Mouse (Mus musculus) left cerebral cortex, postnatal 14 days (tissue): ENCODE data around the gene Gm8871. TPM values are rescaled to one million over a fixed set of nuclear protein-coding genes. Genes with fewer than 3 reads are reported as not detected.
"Not testable (repeated sequence)": the region's sequence is repeated elsewhere in the genome, so short reads cannot be mapped to it uniquely, and the experiment has no call there.

ENCODE experiments used
- DNase-seq, 2 experiments: peaks; one replicate each; pipeline ENCODE4 v3.0.0; 2021 to 2022; ENCODE audit warnings: low spot score in 2 of 2, mixed read lengths in 1 of 2
- intact Hi-C: fragments of 180-260 bp; cut with DNase I; formaldehyde crosslinking; loops from one replicate; pipeline ENCODE4 v1.15.1; 2025
- long read RNA-seq, 2 experiments: library from polyadenylated mRNA; stranded (forward); transcript quantifications; one replicate each; pipeline ENCODE4 v2.0.0; 2021
- total RNA-seq, 2 experiments: library from RNA; stranded (reverse); gene quantifications; 2 replicates each; pipeline ENCODE4 v1.2.3; 2021

The Gm8871 gene
- total RNA-seq: not detected
- long read RNA-seq, experiment 1: 0 reads
- long read RNA-seq, experiment 2: 0 reads

GRCm38 (mm10) chr5:10947505-10947904 lies at the start of gene Gm8871, which contains the start of gene Gm8857:
Gene Gm8871, plus strand, starts transcription at chr5:10947805.
Gene Gm8857, plus strand, starts transcription at chr5:10947807.
- DNase-seq, intact Hi-C loops: not testable (repeated sequence)

GRCm38 (mm10) chr5:10953512-10953911 lies 5.9 kb downstream of the Gm8871 start:
- intact Hi-C loops, DNase-seq: not testable (repeated sequence)

GRCm38 (mm10) chr5:10958057-10958456 lies 10.5 kb downstream of the Gm8871 start:
- DNase-seq, intact Hi-C loops: not testable (repeated sequence)

Other genes with a start within 250 kb of the Gm8871 start
- not detected for gene Gm8857, start within 50 bp of the Gm8871 start, total RNA-seq
- gene Gm8879, start 179.8 kb downstream of the Gm8871 start, total RNA-seq: not detected
- not detected for gene Gm5861, start 235.3 kb downstream of the Gm8871 start, total RNA-seq